Mouse (Mus musculus): Measurements from ENCODE around the gene Ccdc85b. TPM values are rescaled to one million over a fixed set of nuclear protein-coding genes. Genes with fewer than 3 reads are reported as not detected.

Gene Ccdc85b
- total RNA-seq, 2 experiments from 2014 or later, result 32.9 to 35.9 TPM

DNA sequence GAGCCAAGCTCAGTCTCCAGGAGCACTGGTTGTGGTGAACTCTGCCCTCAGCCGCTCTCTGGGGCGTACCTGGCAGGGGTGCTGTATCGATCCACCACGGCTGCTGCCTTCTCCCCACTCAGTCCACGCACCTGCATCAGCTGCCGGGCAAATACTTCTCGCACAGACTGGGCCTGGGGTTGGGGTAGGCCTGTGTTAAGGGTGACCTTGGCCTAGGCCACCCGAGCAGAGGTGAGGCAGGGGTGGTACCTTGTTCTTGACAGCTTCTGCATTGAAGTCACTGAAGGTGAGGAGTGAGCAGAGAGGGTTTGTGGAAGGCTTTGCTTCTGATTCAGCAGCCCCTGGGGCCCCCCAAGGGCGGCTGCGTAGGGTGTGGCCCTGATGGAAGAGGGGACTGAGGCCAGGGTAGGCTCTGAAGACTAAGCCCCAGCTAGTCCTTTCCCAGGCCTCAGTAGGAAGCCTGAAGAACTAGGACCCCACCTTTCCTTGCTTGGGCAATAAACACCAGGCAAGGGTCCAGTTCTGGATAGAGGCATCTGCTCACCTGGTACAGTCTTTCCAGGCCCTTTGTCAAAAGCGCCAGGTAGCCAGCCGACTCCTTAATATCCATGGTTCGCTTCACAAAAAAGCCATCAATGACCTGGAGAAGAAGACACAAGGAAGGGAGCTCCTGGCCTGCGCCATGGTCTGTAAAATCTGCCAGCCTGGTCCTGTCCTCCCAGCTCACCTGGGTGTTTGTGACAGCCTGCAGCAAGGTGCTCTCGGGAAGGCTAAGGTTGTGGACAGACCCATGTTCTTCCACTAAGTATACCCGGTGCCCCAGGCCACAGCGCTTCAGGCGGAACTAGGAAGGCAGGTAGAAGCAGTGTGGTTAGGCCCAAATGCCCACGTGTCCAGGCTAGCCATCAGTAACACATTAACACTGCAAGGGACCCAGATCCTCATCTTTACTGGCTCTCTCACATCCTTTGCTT is 26.0 kb upstream of the Ccdc85b start:
- no peak for DNase-seq (ENCODE audit: extremely low spot score in 1 of 2, low spot score in 1 of 2)

DNA sequence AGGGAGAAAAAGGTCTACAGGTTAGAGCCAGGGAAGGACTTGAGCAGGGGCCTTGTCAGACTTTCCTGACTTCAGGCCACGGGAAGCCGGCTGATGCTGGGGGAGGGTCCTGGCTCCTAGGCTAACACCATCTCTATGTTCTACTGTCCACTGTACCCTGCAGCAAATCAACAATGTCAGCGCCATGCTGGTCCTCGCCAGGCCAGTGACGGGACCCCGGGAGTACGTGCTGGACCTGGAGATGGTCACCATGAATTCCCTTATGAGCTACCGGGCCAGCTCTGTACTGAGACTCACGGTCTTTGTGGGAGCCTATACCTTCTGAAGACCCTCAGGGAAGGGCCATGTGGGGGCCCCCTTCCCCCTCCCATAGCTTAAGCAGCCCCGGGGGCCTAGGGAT is 23.7 kb upstream of the Ccdc85b start:
- DNase-seq (ENCODE audit: extremely low spot score in 1 of 2, low spot score in 1 of 2), result no peak

DNA sequence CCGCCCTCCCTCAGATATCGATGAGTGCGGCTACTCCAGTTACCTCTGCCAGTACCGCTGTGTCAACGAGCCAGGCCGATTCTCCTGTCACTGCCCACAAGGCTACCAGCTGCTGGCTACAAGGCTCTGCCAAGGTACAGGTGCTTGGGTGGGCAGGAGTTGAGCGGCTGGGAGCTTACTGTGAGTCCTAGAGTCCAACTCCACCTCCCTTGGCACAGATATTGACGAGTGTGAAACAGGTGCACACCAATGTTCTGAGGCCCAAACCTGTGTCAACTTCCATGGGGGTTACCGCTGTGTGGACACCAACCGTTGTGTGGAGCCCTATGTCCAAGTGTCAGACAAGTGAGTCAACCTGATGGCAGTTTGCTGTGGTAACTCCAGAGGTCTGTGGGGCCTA is 22.3 kb upstream of the Ccdc85b start:
- no peak for DNase-seq (ENCODE audit: extremely low spot score in 1 of 2, low spot score in 1 of 2)

DNA sequence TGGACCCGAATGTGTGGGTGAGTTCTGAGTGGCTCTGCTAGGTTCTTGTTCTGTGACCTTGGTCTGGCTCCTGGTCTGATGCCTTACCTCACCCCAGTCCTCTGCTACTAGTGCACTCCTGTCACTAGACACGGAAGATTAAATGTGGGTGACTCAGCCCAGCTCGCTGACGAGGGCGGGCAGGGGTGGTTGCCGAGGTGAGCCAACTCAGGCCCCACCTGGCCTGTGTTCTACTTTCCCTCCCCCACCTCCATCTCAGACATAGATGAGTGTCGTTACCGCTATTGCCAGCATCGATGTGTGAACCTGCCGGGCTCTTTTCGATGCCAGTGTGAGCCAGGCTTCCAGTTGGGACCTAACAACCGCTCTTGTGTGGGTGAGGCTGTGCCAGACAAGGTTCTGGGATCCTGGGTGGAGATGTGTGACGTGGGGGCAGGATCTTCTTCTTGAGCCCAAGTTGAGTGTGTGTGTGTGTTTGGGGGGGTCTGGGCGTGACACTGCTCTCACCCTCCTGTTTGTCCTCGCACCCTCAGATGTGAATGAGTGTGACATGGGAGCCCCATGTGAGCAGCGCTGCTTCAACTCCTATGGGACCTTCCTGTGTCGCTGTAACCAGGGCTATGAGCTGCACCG is 20.1 kb upstream of the Ccdc85b start:
- no peak for DNase-seq (ENCODE audit: extremely low spot score in 1 of 2, low spot score in 1 of 2)

DNA sequence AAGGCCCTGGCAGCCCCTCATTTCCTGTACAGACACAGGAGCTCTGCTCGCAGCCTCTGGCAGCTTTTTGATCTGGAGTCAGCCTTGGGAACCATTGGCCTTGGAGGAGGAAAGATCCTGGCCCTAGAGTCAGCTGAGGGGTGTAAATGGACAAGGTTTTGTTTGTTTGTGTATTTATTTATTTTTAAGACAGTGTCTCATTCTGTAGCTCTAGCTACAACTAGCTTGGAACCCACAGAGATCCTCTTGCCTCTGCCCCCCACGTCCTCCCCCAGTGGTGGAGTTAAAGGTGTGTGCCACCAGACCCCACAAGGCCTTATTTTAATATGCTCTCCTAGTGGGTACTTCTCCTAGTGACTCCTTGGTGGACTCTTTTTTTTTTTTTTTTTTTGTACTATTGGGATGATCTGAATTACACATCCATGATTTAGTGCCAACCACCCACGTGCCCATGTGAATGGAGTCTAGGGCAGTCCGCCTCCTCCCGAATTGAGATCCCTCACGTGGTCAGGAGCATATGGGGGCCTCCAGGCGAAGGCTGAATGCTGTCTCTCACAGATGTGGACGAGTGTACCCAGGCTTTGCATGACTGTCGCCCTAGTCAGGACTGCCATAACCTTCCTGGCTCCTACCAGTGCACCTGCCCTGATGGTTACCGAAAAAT is 19.4 kb upstream of the Ccdc85b start:
- no peak for DNase-seq (ENCODE audit: extremely low spot score in 1 of 2, low spot score in 1 of 2)

DNA sequence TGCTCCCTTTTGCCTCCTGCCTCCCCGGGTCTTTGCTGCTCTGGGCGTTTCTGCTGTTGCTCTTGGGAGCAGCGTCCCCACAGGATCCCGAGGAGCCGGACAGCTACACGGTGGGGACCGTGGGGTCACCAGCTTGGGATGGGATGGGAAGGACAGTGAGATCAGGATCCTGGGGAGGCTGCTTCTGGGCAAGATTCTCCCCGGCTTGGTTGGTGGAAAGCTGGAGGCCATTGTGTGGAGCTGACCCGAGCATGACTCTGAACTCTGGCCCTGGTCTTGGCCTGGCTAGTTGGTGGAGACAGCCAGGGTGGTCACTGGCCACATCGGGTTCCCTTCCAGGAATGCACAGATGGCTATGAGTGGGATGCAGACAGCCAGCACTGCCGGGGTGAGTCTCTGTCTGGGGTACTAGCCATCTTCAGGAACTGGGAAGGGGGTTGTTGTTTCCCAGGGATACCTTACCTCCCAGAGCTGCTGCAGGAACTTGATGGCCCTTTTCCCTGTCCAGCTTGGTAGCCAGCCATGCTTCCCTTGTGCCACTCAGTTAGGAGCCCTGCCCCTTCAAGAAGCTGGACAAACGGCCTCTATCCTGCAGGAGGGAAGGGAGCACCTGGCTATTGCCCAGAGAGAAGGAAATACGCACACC is 17.5 kb upstream of the Ccdc85b start:
- no peak for DNase-seq (ENCODE audit: extremely low spot score in 1 of 2, low spot score in 1 of 2)

DNA sequence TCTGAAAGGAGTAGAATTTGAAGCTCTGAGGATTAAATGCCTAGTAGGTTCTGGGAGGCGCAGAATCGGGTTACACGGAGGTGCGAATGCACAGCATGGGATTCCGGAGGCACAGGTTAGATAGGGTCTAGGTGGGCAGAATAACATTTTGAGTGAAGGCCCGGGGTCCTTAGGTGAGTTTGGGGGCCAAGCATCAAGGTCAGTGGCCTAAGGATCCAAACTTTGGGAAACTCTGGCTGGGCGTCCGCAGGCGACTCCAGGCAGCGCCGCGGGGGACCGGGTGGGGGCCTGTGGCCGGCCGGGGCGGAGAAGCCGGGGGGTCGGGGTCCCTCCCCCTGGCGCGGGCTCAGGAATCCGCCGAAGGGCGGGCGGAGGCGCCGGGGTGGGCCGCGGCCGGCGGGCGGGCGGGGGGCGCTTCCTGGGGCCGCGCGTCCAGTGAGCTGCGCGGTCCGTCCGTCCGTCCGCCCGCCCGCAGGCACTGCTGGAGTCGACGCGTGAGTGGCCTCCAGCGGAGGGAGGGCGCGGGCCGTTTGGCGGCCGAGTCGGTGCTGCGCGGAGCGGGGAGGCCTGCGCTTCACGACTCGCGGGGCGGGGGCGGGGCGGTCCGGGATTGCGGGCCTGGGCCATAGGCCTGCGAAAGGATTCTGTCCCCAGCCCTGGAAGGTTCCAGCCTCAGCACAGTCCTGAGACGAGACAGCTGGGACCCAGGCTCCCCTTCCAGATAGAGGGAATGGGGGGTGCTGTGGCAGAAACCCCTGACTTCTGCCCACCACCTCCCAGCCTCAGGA is 16.8 kb upstream of the Ccdc85b start:
- DNase-seq (ENCODE audit: extremely low spot score in 1 of 2, low spot score in 1 of 2), result no peak

DNA sequence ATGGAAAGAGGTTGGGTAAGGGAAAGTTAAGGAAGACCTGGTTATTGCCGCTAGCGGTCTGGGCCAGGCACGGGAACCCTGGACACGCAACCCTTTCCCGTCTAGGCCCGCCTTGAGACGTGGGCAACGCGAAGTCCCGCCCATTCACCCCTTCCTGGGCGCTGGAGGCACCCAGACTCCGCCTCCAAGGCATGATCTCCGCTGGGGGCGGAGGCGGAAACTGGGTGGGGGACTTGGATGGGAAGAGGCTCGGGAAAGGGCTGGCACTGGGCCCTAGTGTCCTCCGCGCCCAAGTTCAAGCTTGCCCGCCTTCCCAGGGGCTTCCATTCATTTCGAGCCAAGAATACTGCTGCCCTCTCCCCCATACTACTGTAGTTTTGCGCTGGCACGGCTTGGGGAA is 16.0 kb upstream of the Ccdc85b start, which contains the start of gene Efemp2:
Gene Efemp2 (plus strand): TSS at position 235 of the 400 bp plus-strand sequence.
- DNase-seq (ENCODE audit: extremely low spot score in 1 of 2, low spot score in 1 of 2), result peak; percentile 44 to 46

DNA sequence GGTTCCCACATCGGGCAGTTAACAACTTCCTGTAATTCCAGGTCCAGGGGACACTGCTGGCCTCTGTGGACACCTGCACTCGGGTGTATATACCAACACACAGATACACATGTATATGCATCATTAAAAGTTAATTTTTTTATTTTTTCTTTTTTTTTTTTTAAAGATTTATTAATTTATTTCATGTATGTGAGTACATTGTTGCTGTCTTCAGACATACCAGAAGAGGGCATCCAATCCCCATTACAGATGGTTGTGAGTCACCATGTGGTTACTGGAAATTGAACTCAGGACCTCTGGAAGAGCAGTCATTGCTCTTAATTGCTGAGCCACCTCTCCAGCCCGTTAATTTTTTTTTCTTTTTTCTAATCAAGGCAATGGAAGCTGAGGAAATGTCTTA is 15.2 kb upstream of the Ccdc85b start:
- no peak for DNase-seq (ENCODE audit: extremely low spot score in 1 of 2, low spot score in 1 of 2)

DNA sequence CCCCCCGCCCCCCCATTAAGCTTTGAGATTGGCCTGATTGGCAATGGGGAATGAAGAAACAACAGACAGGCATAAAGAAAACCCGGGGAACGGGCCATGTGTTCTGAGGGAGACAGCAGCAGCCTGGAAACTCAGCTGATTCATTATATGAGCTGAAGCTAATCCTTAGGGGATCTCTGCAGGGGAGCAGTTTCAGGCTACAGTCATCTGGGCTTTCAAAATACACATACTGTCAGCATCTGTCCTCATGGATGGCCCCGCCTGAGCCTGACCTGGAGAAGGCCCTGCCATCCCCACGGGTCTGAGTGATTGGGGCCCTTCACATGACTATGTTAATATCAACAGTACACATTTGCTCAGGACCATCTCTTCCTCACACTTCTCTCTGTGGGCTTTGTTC is 14.2 kb upstream of the Ccdc85b start:
- no peak for DNase-seq (ENCODE audit: extremely low spot score in 1 of 2, low spot score in 1 of 2)

DNA sequence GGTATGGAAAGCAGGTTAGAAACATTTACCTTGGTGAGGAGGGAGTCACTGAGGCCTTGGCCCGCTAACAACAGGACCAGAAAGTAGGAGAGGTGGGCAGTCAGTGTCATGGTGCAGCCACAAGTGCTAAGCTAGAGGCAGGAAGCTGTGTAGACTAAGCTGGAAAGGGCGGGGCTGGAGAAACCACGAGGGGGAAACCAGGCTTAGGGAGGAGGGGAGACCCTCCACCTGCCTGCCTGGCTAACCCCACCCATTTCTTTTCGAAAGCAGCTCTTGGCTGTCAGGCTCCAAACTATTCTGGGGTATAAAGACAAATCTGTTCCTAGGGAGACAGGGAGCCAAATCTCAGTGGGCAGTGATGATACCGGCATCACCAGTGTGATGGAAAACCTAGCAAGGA is 10.7 kb upstream of the Ccdc85b start, which contains the start of gene Ctsw:
Gene Ctsw (minus strand): TSS at position 134 of the 400 bp plus-strand sequence.
- no peak for DNase-seq (ENCODE audit: extremely low spot score in 1 of 2, low spot score in 1 of 2)

DNA sequence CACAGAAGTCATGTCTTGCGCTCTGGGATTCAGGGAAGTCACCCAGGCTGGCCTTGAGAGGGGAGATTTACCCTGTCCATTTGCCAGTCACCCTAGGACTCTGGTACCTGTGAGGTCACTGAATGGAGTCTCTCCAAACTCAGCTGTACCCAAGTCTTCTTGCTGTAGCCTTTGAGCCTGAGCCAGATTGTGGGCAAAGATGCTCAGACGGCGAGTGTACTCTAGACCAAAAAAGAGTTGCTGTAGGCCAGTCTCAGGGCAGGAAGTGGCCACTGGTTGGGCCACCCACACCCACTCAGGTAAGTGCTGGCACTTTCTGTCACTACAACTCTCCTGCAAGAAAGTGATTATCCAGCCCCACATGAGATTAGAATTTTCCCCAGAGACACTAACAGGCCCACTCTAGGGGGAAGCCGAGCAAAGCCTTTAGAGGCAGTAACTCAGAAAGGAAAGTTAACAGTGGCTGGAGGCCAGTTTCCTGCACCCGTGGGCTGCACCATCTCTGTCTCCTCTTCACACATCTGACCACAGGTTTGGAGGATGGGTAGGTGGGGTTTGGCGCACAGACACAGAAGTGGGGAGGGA is 9.3 kb upstream of the Ccdc85b start:
- DNase-seq (ENCODE audit: extremely low spot score in 1 of 2, low spot score in 1 of 2), result no peak

DNA sequence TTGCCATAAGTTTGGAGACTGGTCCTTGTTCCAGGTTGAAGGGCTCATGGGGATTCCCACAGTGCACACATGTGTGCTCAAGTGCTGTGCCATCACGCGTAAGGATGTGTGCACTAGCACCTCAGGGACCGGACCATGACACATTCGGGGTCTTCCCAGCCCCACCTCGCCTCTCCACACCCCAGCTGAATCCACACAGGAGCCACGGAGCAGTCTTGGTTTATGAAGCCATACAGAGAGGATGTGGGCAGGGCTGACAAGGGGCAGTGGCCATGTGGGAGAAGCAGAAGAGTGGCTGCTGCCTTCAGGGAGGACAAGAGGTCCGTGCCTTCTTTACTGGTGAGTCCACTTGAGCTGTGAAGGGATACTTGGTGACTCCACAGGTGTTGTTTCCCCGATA is 7.3 kb upstream of the Ccdc85b start:
- DNase-seq (ENCODE audit: extremely low spot score in 1 of 2, low spot score in 1 of 2), result no peak

DNA sequence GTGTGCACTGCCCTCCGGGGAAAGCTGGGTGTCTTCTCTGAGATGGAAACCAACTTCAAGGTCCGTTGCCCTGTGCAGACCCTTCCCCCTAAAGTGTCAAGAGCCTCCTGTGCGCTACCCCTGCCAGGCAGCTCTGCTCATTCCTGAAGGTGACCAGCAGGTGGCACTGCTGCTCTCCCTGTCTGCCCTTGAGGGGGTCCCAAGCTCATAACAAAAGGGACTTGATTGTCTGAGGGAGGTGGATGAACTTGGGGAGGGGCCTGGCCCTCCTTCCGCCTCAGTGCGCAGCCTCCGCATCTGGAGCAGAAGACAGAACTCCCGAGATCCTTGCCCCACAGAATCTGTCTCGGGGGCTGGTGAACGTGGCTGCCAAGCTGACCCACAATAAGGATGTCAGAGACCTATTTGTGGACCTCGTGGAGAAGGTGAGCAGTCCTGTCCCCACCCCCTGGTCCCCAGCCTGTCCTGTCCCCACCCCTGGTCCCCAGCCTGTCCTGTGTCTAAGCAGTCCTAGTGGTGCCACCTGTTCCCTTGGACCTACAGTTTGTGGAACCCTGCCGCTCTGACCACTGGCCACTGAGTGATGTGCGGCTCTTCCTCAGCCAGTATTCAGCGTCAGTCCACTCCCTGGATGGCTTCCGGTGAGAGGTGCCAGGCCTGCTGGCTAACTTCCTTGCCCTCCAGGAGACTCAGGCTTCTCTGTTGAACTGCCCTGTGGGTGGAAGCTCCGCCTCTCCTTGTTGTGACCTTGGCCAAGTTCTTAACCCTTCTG is 6.3 kb upstream of the Ccdc85b start:
- peak in 1 of 2 experiments; percentile 73 for DNase-seq (ENCODE audit: extremely low spot score in 1 of 2, low spot score in 1 of 2)

DNA sequence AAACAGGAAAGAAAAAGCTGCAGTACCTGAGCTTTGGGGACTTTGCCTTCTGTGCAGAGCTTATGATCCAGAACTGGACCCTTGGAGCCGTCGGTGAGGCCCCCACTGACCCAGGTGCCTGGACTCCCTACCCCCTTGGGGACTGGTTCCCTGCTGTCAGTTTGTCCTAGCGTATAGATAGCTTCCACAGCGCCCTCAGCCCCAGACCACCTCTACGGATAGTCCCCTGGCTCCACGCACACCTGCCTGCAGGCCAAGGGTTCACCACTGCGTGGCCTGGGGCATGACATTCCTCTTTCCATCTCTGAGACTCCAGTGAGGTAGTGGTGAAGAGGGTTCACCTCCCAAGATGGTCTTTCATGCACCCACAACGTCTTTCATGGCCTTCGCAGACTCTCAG is 5.5 kb upstream of the Ccdc85b start:
- no peak for DNase-seq (ENCODE audit: extremely low spot score in 1 of 2, low spot score in 1 of 2)

DNA sequence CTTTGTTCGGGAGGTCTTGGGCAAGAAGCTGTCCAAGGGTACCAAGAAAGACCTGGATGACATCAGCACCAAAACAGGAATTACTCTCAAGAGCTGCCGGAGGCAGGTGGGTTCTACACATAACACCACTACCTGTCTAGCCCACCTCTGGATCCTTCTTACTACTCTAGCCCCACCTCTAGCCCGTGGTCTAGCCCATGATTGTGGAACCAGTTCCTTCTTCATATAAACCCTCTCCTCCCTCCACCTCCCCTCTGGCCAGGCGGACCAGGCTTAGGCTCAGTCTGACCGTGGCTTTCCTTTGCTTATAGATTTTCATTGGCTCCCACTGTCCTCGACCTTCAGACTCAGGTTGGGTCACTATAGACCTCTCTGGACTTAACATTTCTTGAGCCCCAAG is 3.7 kb upstream of the Ccdc85b start:
- DNase-seq (ENCODE audit: extremely low spot score in 1 of 2, low spot score in 1 of 2), result no peak

DNA sequence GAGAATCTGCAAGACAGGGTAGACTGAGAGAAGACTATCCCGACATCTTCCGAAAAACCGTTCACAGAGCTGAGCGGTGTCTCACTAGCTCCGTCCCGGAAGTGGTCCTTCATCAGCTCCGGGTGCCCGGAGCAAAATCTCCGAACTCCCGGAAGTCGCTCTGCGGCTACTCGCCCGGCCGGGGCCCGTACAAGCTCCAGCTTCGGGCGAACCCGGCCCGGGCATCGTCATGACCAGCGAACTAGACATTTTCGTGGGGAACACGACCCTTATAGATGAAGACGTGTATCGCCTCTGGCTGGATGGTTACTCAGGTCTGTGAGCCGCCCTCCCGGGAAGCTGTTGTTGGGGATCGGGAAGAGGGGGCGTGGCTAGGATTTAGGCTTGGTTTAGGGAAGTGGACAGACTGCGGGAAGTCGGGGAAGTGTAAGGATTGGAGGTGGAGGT is 2.8 kb upstream of the Ccdc85b start, which contains the start of gene Fibp:
Gene Fibp (plus strand): TSS at position 151 of the 447 bp plus-strand sequence.
- DNase-seq (ENCODE audit: extremely low spot score in 1 of 2, low spot score in 1 of 2), result peak; percentile 79 to 81

DNA sequence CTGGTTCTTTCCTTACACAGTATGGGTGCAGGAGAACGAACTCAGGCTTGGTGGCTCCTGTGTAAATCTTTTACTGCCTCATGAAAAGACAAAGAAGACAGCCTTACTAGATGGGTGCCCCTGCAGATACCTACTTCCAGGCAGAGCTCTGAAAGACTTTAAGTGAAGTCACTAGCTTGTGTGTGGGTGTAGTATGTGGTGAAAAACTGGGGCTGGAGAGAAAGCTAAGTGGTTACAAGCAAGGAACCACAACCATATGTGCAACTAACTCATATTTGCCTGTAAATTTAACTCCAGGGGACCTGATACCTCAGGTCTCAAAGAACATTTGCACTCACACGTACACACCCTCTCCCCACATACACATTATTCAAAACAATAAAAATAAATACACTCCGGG is 2.2 kb upstream of the Ccdc85b start:
- no peak for DNase-seq (ENCODE audit: extremely low spot score in 1 of 2, low spot score in 1 of 2)

DNA sequence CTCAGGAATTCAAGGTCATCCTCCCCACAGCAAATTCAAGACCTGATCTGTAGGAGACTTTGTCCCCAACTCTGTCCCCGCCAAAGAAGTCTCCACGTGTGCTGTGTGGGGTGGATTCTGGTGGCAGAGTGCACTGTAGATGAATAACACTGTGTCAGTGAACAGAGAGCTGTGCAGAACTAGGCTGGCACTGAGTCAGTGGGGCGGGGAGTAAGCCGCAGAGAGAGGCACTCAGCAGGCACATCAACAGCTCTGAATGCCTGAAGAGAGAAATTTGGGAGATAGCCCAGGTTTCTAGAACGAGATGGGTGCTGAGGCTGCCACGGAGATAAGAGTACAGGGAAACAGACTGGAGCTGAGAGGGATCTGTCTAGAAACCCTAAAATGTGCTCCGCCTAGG is 1.3 kb upstream of the Ccdc85b start:
- no peak for DNase-seq (ENCODE audit: extremely low spot score in 1 of 2, low spot score in 1 of 2)
